Mouse (Mus musculus): ENCODE results near the gene Cdh13. TPM values are rescaled to one million over a fixed set of nuclear protein-coding genes. Genes with fewer than 3 reads are reported as not detected.
A peak's percentile ranks its signal among the peaks of the same experiment; 100 is the strongest.

Gene Cdh13
- total RNA-seq, 2 experiments from 2014 or later = 40.7 to 43.8 TPM

DNA sequence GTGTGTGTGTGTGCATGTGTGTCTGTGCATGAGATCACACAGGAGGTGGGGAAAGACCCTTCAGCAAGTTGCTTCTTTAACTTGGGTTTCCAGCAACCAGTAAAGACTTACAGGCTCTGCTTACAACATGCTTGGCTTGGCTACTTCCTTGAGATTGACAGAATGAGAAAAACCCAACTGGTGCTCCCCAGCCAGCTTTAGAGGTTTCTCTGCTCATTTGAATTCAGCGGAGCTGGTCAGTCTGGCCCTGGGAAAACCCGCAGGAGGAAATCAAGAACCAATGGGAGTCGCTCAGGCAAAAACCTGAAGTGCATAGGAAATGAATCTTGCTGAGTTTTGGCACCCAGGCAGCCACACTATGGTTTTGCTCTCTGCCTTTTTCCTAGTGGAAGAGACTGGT is 96.1 kb downstream of the Cdh13 start:
- peak in 1 of 2 experiments; percentile 15 for DNase-seq (ENCODE audit: low spot score in 2 of 2)

DNA sequence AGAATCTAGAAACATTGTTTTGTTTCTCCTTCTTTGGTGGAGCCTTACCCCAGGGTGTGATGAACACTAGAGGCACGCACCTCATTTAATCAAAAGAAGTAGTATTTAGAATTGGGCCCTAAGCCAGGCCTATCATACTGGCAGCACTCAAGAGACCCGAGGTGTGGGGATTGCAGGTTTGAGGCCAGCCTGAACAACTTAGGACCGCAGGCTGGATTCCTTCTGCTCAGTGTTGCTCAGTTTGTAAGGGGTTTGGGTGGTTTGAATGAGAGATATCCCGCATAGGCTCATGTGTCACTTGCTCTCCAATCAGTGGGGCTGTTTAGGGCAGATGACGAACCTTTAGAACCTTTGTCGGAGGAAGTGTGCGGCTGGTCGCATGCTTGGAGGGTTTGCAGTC is 96.5 kb downstream of the Cdh13 start:
- DNase-seq (ENCODE audit: low spot score in 2 of 2) = no peak

DNA sequence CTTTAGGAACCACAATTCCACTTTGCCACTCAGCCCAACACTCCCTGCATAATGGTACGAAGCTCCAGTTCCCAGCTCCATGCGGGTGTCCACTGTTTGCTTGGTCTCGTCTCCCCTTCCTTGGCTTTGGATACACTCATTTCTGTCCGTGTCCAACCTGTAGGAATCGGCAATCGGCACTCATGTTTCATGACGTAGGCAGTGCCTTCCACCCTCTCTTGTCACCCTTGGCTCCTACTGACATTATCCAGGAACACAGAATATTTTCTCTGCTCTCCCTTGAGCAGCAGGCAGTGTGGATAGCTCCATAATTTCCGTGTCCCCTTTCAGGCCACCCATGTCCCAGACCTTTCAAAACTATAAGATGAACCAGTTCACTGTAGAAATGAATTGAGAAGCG is 97.2 kb downstream of the Cdh13 start:
- no peak for DNase-seq (ENCODE audit: low spot score in 2 of 2)

DNA sequence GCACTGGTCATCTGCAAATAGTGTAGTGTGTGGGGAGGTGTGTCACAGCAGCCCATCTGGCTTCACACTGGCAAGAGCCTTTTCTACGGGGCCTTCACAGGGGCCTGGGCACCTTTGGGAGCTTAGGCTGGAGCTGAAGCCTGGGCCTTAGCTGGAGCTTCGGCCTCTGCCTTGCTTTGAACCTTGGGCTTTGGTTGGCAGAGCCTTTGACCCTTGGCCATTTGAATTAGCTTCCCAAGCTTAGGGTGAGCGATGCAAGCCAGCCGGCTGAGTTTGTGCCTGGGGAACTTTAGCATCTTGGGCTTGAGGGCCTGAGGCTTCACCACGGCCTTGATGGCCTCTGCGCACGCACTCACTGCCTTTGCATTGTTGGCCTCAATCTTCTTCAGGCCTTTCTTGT is 98.1 kb downstream of the Cdh13 start:
- DNase-seq (ENCODE audit: low spot score in 2 of 2) = no peak

DNA sequence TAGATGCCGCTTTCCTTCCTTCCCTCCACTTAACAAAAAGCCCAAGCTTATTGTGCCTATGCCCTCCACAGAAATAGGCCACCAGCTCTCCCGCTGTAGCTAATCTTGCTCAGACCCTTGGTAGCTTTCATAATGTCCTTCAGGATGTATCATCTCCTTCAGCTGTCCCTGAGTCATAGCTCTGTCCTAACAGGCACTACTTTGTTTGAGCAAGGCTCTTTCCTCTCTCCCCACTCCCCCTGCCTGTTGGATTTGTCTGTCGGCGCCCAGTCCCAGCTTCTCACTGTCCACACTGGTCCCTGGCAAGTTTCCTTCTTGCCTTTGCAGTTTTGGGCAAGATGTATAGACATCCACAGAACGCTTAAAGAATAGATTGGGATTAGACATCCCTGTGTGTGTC is 100.8 kb downstream of the Cdh13 start:
- DNase-seq (ENCODE audit: low spot score in 2 of 2) = no peak

DNA sequence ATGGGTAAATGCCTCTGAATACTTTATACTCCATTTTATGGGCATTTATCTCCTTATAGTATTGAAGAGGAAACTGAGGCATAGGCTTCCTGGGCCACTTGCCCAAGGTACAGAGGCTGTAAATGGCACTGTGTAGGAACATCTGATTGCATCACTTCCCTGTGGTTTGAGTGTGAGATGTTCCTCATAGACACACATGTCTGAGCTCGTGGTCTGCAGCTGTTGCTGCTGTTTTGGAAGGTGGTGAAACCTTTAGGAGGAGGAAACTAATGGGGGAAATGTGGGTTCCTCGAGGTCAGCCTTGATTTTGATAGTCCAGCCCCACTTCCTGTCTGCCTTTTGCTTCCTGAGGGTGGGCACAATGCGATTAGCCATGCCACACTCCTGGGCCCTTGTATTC is 105.9 kb downstream of the Cdh13 start:
- DNase-seq (ENCODE audit: low spot score in 2 of 2) = no peak

DNA sequence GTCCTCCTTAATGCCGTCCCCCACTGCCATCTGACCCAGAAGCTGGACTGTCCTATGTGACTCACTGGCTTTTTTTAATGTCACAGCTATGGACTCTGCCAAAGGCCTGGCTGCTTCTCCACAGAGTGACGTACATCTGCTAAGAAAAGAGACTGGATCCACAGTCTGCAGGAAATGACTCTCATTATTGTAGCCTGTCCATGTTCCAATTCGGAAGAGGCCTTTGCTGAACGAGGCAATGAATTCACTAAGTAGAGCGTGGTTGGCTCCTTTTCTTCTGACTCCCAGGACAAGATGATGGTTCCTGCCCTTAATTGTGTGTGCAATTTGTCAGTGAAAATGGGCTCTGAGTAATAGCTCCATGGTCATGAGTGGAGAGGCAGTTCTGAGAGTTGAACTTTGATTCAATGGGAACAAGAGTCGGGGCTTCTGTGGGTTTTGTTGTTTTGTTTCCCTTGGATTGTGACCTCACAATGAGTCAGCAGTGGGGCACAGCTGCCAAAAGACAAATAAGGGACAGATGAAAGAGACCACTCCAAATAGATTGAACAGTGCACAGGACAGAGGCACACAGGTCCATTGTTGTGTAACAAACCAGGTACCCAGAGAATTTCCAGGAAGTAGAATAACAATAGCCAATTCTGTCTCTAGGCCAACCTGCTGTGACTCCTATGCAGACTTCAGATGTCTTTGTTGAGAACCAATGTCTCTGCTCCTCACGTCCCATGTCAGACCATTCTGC is 110.5 kb downstream of the Cdh13 start:
- DNase-seq (ENCODE audit: low spot score in 2 of 2) = no peak

DNA sequence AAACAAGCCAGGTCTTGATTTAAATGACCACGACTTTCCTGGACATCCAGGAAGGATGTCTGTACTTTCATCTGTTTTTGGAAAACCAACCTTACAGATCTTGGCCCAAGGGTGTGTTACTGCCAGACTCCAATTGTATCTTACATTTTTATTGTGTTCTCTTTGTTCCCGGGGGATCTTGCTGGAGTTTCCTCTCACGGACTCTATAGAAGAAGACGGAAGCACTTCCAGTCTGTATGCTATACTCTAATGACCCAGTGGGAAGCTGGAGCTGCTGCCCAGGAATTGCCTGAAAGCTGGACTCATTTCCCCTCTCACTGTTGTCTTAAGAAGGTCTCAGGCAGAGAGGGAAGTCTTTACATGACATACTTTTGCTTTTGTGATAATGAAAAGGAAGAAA is 111.6 kb downstream of the Cdh13 start:
- DNase-seq (ENCODE audit: low spot score in 2 of 2) = no peak

DNA sequence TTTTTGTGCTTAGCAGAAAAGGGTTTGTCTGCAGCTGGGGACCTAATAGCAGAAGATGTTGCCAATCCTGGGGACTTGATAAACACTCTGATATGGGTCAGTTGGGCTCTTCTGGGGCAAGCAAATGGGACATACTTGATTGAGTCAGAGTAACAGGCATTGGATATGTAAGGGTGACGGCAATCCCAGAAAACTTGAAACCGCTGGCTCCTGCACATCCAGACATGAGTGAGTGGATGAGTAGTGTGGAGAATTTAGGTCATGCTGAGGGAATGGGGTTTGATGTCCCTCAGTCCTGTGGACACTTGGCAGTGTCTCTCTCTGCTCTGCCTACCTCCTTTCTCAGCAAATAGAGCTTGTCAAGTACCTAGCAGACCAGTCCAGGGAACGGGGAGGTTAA is 121.3 kb downstream of the Cdh13 start:
- no peak for DNase-seq (ENCODE audit: low spot score in 2 of 2)

DNA sequence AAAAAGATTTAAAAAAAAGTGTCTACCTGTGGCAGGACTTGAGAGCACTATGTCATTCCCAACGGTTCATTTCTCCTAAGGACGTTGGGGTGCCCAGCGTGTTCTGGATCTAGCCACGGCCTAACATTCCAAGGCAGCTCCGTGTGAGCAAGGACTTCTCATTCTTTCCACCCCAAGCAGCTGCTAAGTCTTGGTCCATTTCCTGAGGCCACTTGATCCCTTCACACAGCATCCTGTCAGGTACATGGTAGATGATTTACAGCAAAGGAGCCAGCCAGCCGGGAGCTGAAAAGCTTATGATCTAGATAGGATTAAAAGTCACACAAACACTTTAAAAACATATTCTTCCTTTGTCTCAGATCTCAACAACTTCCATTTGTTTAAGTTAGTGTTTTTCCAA is 123.8 kb downstream of the Cdh13 start:
- DNase-seq (ENCODE audit: low spot score in 2 of 2) = no peak

DNA sequence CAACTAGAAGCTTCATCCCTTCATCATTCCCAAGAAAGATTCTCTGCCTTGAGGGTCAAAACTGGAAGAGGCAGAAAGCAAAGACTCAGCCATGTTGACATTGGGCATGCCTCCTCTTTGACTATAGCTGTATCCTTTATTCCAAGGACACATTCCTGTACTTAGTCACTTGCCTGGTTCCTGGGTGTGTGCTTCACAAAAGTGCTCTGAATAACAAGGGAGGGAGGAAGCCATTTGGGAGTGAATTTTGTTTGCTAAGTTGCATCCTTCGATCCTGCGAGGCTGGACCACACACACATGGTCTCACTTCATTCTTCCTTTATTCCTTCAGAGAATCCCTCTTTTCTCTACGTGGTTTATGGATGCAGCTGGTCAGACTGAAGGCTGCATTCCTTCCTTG is 125.9 kb downstream of the Cdh13 start:
- DNase-seq (ENCODE audit: low spot score in 2 of 2) = no peak

DNA sequence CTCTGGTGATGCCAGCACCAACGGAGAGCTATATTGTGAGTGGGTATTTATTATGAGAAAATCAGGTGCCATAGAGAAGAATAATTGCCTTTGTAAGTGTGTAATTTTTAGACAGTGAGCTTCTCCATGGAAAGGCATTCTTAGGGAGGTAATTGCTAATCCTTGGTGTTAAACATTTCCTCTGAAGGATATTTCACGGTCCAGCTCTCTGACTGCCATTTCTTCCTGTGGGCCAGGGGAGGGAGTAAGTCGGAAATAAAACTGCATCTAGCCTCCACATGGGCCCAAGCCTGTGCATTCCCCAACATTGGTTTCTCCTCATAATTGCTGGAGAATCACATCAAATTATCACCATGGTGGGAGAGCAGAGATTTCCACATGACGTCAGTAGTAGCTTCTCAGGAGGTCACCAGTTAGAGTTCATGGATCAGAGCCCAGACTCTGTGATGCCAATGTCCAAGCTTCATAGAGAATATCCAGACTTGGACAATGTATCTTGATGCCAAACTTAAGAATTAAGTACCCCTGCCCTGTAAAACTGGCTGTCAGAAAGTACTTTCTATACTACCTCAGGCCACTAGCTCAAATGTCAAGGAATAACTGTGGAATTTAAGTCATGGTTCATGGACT is 126.9 kb downstream of the Cdh13 start:
- DNase-seq (ENCODE audit: low spot score in 2 of 2) = no peak

DNA sequence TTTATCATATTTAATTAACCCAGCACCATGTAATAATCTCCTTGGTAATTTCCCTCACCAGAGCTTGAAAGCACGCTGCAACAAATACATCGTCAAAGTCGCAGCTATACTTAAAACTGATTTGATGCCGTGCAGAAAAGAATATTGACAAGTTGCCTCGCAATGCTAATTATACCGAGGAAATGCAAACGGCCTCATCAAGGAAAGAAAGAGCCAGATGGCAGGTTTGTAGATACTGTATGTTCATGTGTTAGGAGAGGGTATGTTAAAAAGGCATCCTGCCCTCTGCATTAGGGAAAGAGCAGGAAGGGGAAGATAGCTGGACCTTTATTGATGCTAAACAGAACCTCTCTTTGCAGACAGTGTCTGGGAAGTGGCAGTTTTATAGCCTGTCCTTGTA is 132.1 kb downstream of the Cdh13 start:
- no peak for DNase-seq (ENCODE audit: low spot score in 2 of 2)

DNA sequence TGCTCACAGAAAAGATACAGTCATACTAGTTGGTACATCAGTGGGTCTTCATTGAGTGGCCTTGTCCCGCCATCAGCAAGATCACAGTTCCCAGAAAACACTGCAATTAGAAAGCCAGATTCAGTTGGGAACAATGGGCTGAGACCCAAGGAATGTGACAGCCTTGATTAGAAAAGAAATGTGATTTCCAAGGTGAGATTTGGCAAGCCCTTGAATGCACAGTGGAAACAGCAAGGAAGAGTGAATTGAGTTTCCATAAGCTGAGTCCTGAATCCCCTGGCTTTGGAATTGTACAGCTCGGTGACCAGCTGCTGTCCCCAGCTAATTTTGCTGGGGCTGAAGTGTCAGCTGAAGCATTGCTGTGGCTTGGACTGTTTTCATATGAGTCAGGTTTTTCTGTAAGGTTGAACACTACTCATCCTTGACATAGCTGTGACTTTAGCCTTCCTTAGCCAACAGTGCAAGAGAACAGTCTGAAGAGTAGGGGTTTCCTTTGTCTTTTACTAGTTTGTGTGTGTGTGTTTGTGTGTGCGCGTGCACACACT is 133.3 kb downstream of the Cdh13 start:
- no peak for DNase-seq (ENCODE audit: low spot score in 2 of 2)

DNA sequence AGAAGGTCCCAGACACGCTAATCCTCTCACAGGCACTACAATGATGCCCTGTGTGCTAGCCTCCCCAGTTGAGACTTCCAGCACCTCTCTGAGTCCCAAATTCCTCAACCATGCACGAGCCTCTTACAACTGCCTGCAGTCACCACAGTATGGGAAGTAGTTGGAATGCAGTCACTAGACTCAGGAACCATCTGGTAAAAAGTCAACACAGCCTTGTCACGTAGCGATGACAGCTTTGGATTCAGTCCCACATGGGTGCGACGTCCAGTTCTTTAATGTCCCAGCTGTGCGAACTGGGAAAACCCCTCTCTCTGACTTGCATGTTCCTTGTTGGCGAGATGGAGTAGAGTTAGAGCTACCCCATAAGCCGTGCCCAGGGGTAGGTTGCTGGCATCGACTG is 139.1 kb downstream of the Cdh13 start:
- no peak for DNase-seq (ENCODE audit: low spot score in 2 of 2)

DNA sequence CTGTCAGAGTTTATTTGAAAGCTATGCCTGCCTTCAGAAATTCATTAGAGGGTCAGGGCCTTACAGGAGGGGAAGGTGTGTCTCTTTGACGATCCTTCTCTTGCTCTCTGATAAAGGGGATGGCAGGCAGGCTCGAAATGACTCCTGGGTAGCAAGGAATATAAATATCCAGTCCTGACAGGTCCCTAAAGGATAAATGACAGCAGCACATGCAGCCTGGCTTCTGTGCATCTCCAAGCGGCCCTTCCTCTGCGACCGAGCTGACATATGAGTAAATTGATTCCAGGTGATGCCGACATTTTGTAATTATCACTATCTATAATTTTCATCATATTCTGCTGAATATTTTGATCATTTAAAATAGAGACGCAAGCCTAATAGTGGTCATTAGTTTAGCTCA is 145.4 kb downstream of the Cdh13 start:
- DNase-seq (ENCODE audit: low spot score in 2 of 2) = no peak

DNA sequence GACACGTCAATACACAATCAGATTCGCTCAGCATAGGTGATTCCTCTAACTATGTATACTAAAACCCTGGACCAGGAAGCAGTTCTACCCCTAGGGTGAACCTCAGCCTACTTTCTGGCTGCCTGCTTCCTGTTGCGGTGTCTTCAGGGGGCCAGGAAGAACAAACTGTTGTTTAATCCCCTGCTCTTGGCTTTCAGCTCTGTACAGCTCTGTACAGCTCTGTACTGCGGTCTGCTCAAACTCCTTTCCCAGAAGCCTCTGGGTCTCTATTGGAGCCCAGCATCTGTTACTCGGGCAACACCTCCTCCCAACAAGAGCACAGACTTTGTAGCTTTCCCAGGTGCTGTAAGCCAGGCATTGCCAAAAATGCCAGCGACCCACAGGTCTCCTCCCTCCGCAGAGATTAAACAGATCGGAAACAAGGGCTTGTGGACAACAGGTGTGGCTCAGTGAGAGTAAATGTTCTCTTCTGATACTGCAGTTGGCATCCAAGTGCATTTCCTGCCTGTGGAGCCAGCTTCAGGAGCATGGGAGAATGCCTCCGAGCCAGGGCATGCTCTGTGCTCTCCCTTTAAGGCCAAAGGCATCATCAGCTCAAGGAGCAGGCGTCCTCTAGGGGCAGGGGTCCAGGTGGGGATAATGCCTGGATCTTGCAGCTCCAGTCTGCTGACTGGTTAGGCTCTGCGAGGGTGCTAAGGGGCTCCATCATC is 148.4 kb downstream of the Cdh13 start:
- DNase-seq (ENCODE audit: low spot score in 2 of 2) = peak in 1 of 2 experiments; percentile 18

DNA sequence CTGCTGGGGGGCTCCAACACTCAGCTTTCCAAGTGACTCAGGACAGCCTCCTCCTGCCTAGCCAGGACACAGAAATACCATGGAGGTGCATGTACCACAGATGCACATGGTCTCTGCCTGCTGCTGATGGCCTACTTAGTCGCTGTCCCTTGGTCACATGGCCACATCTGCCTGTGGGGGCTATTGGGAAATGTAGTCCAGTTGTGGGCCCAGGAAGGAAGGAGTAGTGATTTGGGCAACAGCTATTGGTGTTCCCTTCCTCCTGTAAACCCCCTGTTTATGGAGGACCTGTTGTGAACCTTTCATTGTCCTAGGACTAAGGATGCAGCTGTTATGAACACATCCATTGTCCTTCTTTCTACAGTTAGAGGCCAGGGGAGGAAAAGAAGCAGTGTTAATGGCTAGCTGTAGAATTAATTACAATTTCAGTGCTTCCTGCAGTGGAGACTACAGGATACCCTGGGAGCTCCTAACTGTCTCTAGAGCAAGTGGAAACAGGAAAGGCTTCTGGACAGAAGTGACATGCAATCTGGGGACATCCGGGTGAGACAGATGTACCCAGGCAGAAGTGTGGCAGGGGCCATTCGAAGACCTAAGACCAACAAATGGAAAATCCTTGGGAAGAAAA is 150.1 kb downstream of the Cdh13 start:
- DNase-seq (ENCODE audit: low spot score in 2 of 2) = no peak

DNA sequence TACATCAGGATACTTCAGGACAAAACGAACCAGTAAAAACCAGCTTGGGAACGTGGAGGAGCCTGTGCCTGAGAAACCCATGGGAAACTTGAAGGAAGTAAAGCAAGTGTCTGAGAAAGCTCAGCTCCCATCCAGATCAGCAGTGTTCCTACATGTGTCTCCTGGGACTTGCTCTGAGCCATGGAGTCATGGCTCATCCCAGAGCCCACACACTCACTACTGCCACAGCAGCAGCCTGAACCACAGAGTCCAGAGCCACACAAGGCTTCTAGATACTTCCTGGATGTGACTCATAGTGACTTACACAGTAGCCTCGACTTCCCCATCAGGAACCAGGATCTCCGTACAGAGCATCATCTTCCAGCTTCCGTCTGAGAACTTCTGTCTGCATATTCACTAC is 153.2 kb downstream of the Cdh13 start:
- DNase-seq (ENCODE audit: low spot score in 2 of 2) = no peak

DNA sequence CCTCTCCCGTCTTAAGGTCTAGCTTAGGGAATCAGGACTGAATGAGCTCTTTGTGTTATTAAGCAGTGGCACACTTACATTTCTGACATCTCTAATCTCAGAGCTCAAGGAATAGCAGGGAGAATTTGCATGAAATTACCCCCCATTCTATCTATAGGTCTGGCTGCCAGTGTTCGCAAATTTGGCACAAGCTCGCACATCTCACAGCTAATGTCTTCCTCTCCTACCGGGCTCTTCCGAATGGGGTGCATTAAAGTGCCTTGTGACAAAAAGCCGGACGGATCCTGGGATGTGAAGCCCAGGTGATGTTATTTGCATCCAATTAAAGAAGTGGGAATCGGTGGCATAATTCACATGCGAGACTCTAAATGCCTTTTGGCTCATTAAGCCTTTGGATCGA is 153.6 kb downstream of the Cdh13 start:
- DNase-seq (ENCODE audit: low spot score in 2 of 2) = no peak

DNA sequence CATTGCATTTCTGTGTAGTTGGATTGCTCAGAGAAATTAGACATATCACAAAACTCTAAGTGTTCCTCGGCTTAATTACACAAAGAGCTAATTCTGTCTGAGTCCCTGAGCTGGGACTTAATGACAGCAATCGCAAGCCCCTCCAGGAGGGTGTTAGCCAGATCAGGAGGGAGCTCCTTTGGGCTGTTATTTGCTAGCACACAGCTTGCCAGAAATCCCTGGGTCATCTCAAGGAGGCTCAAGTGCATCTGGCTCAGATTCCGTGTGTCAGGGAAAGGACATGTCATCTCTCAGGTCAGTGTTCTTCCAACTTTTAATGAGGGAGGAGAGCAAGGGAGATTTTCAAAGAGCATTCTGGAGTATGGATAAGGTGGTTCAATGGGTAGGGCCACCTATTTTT is 154.3 kb downstream of the Cdh13 start:
- DNase-seq (ENCODE audit: low spot score in 2 of 2) = no peak

DNA sequence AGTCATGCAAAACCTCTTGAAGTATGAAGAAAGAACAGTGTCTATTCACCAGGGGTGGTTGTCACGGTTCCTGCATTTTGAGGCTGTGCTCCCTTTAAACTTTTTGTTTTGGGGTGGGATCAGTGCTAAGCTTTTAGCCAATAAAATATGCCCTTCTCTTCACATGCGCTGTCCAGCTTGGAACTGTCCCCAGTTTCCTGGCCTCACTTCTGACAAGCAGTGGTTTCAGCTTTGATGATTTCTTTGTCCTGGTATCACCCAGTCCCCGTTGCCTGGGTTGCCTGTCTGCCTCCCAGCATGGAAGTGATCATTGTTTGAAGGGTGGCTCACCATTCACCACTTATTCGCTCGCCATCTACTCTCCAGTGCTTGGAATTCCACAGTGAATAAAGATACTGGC is 156.3 kb downstream of the Cdh13 start:
- DNase-seq (ENCODE audit: low spot score in 2 of 2) = no peak

All from layer of hippocampus, adult 18-20 months (tissue).